Mouse (Mus musculus) adrenal gland, adult 2 months (tissue): Measurements from ENCODE around the gene Thbs4. TPM values are rescaled to one million over a fixed set of nuclear protein-coding genes. Genes with fewer than 3 reads are reported as not detected.

ENCODE experiments used
- DNase-seq: peaks from one replicate; pipeline ENCODE4 v3.0.0; 2021
- polyA plus RNA-seq: library from polyadenylated mRNA; depleted of rRNA; stranded (reverse); fragments of >200 nt; gene quantifications from 2 replicates; pipeline ENCODE4 v1.2.3, GENCODE M21; 2012; rRNA removed
- total RNA-seq, 2 experiments: library from RNA; stranded (reverse); gene quantifications; 2 replicates each; pipeline ENCODE4 v1.2.3; 2021

The Thbs4 gene
- total and polyA plus RNA-seq, 3 experiments, result 1.3 to 3.6 (median 2.7) TPM

- no peak for DNase-seq
These were observed 76.6 kb downstream of the Thbs4 start for GRCm38 (mm10) chr13:92717851-92718665.

- no peak for DNase-seq
These were observed 82.0 kb downstream of the Thbs4 start for GRCm38 (mm10) chr13:92712619-92713018.

- no peak for DNase-seq
These were observed 82.8 kb downstream of the Thbs4 start for GRCm38 (mm10) chr13:92711821-92712220.

GRCm38 (mm10) chr13:92710361-92710760 is 84.3 kb downstream of the Thbs4 start:
- no peak for DNase-seq

GRCm38 (mm10) chr13:92709535-92709934 is 85.1 kb downstream of the Thbs4 start:
- no peak for DNase-seq

- no peak for DNase-seq
These were observed 86.2 kb downstream of the Thbs4 start for GRCm38 (mm10) chr13:92708466-92708865.

GRCm38 (mm10) chr13:92707941-92708340 is 86.7 kb downstream of the Thbs4 start:
- DNase-seq, result no peak

GRCm38 (mm10) chr13:92706342-92707061 is 88.1 kb downstream of the Thbs4 start:
- no peak for DNase-seq

GRCm38 (mm10) chr13:92705016-92705535 is 89.5 kb downstream of the Thbs4 start:
- no peak for DNase-seq

GRCm38 (mm10) chr13:92704189-92704588 is 90.4 kb downstream of the Thbs4 start:
- peak; percentile 41 for DNase-seq

GRCm38 (mm10) chr13:92703241-92704027 is 91.2 kb downstream of the Thbs4 start:
- no peak for DNase-seq

GRCm38 (mm10) chr13:92702035-92702434 is 92.6 kb downstream of the Thbs4 start:
- no peak for DNase-seq

Other genes with a start within 250 kb of the Thbs4 start
- gene Spz1, start 218.6 kb downstream of the Thbs4 start, total RNA-seq, result not detected
- gene Spz1, start 218.6 kb downstream of the Thbs4 start, polyA plus RNA-seq, result not detected in 2 replicates
- gene Serinc5, start 183.7 kb downstream of the Thbs4 start, total RNA-seq, result 100 to 1,000 TPM in 1 of 2 experiments, 10 to 100 TPM in 1; 39.4 to 119 TPM
- 20.0 and 38.6 TPM in 2 replicates for gene Serinc5, start 183.7 kb downstream of the Thbs4 start, polyA plus RNA-seq
- 10 to 100 TPM; 18.8 to 21.3 TPM for gene Mtx3, start 49.9 kb upstream of the Thbs4 start, total RNA-seq
- 4.4 and 4.5 TPM in 2 replicates for gene Mtx3, start 49.9 kb upstream of the Thbs4 start, polyA plus RNA-seq